Mouse (Mus musculus): Measurements from ENCODE around the gene Gpr156.
"Not testable (repeated sequence)": the region's sequence is repeated elsewhere in the genome, so short reads cannot be mapped to it uniquely, and the experiment has no call there.

Gene Gpr156

GRCm38 (mm10) chr16:37956751-37957150 is 40.5 kb downstream of the Gpr156 start:
- no peak for DNase-seq (ENCODE audit: low spot score)

- not testable (repeated sequence) for DNase-seq (ENCODE audit: low spot score)
These were observed 46.4 kb downstream of the Gpr156 start for GRCm38 (mm10) chr16:37962696-37963095.

GRCm38 (mm10) chr16:37963331-37964281 is 47.3 kb downstream of the Gpr156 start:
- no peak for DNase-seq (ENCODE audit: low spot score)

GRCm38 (mm10) chr16:37964380-37965070 is 48.2 kb downstream of the Gpr156 start:
- DNase-seq (ENCODE audit: low spot score): no peak

- DNase-seq (ENCODE audit: low spot score): no peak
These were observed 50.6 kb downstream of the Gpr156 start for GRCm38 (mm10) chr16:37966871-37967270.

- no peak for DNase-seq (ENCODE audit: low spot score)
These were observed 51.1 kb downstream of the Gpr156 start for GRCm38 (mm10) chr16:37967415-37967814.

- DNase-seq (ENCODE audit: low spot score): no peak
These were observed 55.2 kb downstream of the Gpr156 start for GRCm38 (mm10) chr16:37971522-37971921.

GRCm38 (mm10) chr16:37972357-37972756 is 56.1 kb downstream of the Gpr156 start:
- no peak for DNase-seq (ENCODE audit: low spot score)

- DNase-seq (ENCODE audit: low spot score): not testable (repeated sequence)
These were observed 56.9 kb downstream of the Gpr156 start for GRCm38 (mm10) chr16:37973239-37973638.

- DNase-seq (ENCODE audit: low spot score): no peak
These were observed 57.7 kb downstream of the Gpr156 start for GRCm38 (mm10) chr16:37973855-37974519.

GRCm38 (mm10) chr16:37974520-37975340 is 58.4 kb downstream of the Gpr156 start:
- DNase-seq (ENCODE audit: low spot score): peak; percentile 72

- no peak for DNase-seq (ENCODE audit: low spot score)
These were observed 65.6 kb downstream of the Gpr156 start for GRCm38 (mm10) chr16:37981907-37982306.

- DNase-seq (ENCODE audit: low spot score): no peak
These were observed 72.0 kb downstream of the Gpr156 start for GRCm38 (mm10) chr16:37988211-37988865.

- DNase-seq (ENCODE audit: low spot score): no peak
These were observed 73.5 kb downstream of the Gpr156 start for GRCm38 (mm10) chr16:37989796-37990195.

GRCm38 (mm10) chr16:37990553-37991344 is 74.5 kb downstream of the Gpr156 start:
- DNase-seq (ENCODE audit: low spot score): no peak

GRCm38 (mm10) chr16:37992806-37993205 is 76.5 kb downstream of the Gpr156 start:
- no peak for DNase-seq (ENCODE audit: low spot score)

GRCm38 (mm10) chr16:37994647-37995046 is 78.4 kb downstream of the Gpr156 start:
- DNase-seq (ENCODE audit: low spot score): no peak

- DNase-seq (ENCODE audit: low spot score): no peak
These were observed 81.5 kb downstream of the Gpr156 start for GRCm38 (mm10) chr16:37997771-37998170.

- no peak for DNase-seq (ENCODE audit: low spot score)
These were observed 83.5 kb downstream of the Gpr156 start for GRCm38 (mm10) chr16:37999762-38000161.

GRCm38 (mm10) chr16:38000178-38000577 is 83.9 kb downstream of the Gpr156 start:
- no peak for DNase-seq (ENCODE audit: low spot score)

All from layer of hippocampus, adult 9-10 months (tissue).